Mouse (Mus musculus) CH12.LX (cell line): ENCODE data around the gene Msi2. TPM values are rescaled to one million over a fixed set of nuclear protein-coding genes. Genes with fewer than 3 reads are reported as not detected.

Experiments used
- DNase-seq: peaks from one replicate; pipeline ENCODE4 v3.0.0-alpha.2; 2013; ENCODE audit errors: extremely low read depth
- H3K27ac ChIP-seq: 2 replicates; pipeline ENCODE4 v1.5.1; 2012; ENCODE audit warnings: low read depth, mild to moderate bottlenecking, control low read depth, moderate library complexity; ENCODE audit not compliant: insufficient read depth
- H3K27me3 ChIP-seq: replicated peaks from 2 replicates; pipeline ENCODE3; 2012; ENCODE audit warnings: inconsistent platforms
- H3K36me3 ChIP-seq, 2 experiments: replicated peaks in 1 of 2; 2 replicates each; pipeline versions ENCODE3 to v1.6.1; 2012; ENCODE audit warnings: inconsistent platforms in 1 of 2, low read length in 1 of 2, mild to moderate bottlenecking in 1 of 2, mixed read lengths in 1 of 2, moderate library complexity in 1 of 2; ENCODE audit not compliant: control insufficient read depth in 1 of 2, insufficient read depth in 1 of 2
- H3K4me1 ChIP-seq, 2 experiments: 2 replicates each; pipeline ENCODE4 v1.6.1; 2012; ENCODE audit warnings: inconsistent platforms in 1 of 2, moderate library complexity in 1 of 2; ENCODE audit not compliant: insufficient read depth in 2 of 2, control insufficient read depth in 1 of 2
- H3K4me2 ChIP-seq: 2 replicates; pipeline ENCODE4 v1.6.1; 2012; ENCODE audit warnings: low read depth, mild to moderate bottlenecking, control low read depth; ENCODE audit not compliant: poor library complexity, insufficient read depth, severe bottlenecking
- H3K4me3 ChIP-seq, 3 experiments: fragments of 150-350 bp in 1 of 3; sonication (generic) in 1 of 3; replicated peaks in 1 of 3; 2 replicates each; pipeline versions ENCODE3 to v1.5.1; 2011 to 2012; ENCODE audit warnings: low read depth in 2 of 3, low read length in 2 of 3, mild to moderate bottlenecking in 2 of 3, moderate library complexity in 2 of 3, control low read depth in 1 of 3, improper control_type of control experiment in 1 of 3, inconsistent platforms in 1 of 3, mixed read lengths in 1 of 3; ENCODE audit not compliant: poor library complexity in 1 of 3
- H3K79me2 ChIP-seq: replicated peaks from 2 replicates; pipeline ENCODE4 v1.6.1; 2012; ENCODE audit warnings: mild to moderate bottlenecking, moderate library complexity; ENCODE audit not compliant: control insufficient read depth, poor library complexity, insufficient read depth, severe bottlenecking; ENCODE audit errors: extremely low read depth
- H3K9ac ChIP-seq: 2 replicates; pipeline ENCODE4 v1.6.1; 2012; ENCODE audit warnings: low read depth, mild to moderate bottlenecking, control low read depth, moderate library complexity; ENCODE audit not compliant: insufficient read depth
- H3K9me3 ChIP-seq: replicated peaks from 2 replicates; pipeline ENCODE3; 2012; ENCODE audit warnings: low read length, inconsistent platforms, mixed read lengths
- BHLHE40 ChIP-seq: IDR thresholded peaks from 2 replicates; pipeline ENCODE4 v1.6.1; 2011; ENCODE audit warnings: mild to moderate bottlenecking, low read depth, low read length, improper control_type of control experiment
- E2F4 ChIP-seq: IDR thresholded peaks from 2 replicates; pipeline ENCODE4 v1.6.1; 2011; ENCODE audit warnings: low read depth, low read length, improper control_type of control experiment; ENCODE audit not compliant: insufficient replicate concordance
- ELF1 ChIP-seq: IDR thresholded peaks from 2 replicates; pipeline ENCODE4 v1.6.1; 2014; ENCODE audit warnings: low read depth, mild to moderate bottlenecking, inconsistent platforms, low read length, improper control_type of control experiment
- EP300 ChIP-seq: IDR thresholded peaks from 2 replicates; pipeline ENCODE4 v1.6.1; 2011; ENCODE audit warnings: low read length, improper control_type of control experiment
- ETS1 ChIP-seq: conservative IDR thresholded peaks from 2 replicates; pipeline ENCODE4 v1.6.1; 2012; ENCODE audit warnings: low read depth, mild to moderate bottlenecking, inconsistent platforms, low read length, improper control_type of control experiment, moderate library complexity
- GABPA ChIP-seq: IDR thresholded peaks from 2 replicates; pipeline ENCODE4 v1.6.1; 2012; ENCODE audit warnings: low read depth, low read length, improper control_type of control experiment, inconsistent platforms; ENCODE audit not compliant: insufficient replicate concordance
- IRF4 ChIP-seq: IDR thresholded peaks from 2 replicates; pipeline ENCODE4 v1.6.1; 2014; ENCODE audit warnings: low read depth, mild to moderate bottlenecking, inconsistent platforms, low read length, improper control_type of control experiment
- JUND ChIP-seq: conservative IDR thresholded peaks from 2 replicates; pipeline ENCODE4 v1.6.1; 2011; ENCODE audit warnings: low read depth, low read length, improper control_type of control experiment
- KAT2A ChIP-seq: IDR thresholded peaks from 2 replicates; pipeline ENCODE4 v1.6.1; 2012; ENCODE audit warnings: low read length, improper control_type of control experiment, inconsistent platforms; ENCODE audit not compliant: insufficient replicate concordance
- MAFK ChIP-seq: IDR thresholded peaks from 2 replicates; pipeline ENCODE4 v1.6.1; 2011; ENCODE audit warnings: low read length, improper control_type of control experiment; ENCODE audit not compliant: insufficient replicate concordance
- MXI1 ChIP-seq: IDR thresholded peaks from 2 replicates; pipeline ENCODE4 v1.6.1; 2011; ENCODE audit warnings: mild to moderate bottlenecking, low read depth, low read length, improper control_type of control experiment
- MYC ChIP-seq: IDR thresholded peaks from 2 replicates; pipeline ENCODE4 v1.6.1; 2011; ENCODE audit warnings: low read depth, mild to moderate bottlenecking, improper control_type of control experiment, low read length
- NELFE ChIP-seq: IDR thresholded peaks from 2 replicates; pipeline ENCODE4 v1.6.1; 2011; ENCODE audit warnings: low read depth, low read length, improper control_type of control experiment
- NRF1 ChIP-seq: IDR thresholded peaks from 2 replicates; pipeline ENCODE4 v1.6.1; 2014; ENCODE audit warnings: low read depth, mild to moderate bottlenecking, inconsistent platforms, low read length, improper control_type of control experiment, moderate library complexity
- POLR2A ChIP-seq: IDR thresholded peaks from 2 replicates; pipeline ENCODE4 v1.6.1; 2011; ENCODE audit warnings: low read depth, mild to moderate bottlenecking, improper control_type of control experiment, low read length
- POLR2AphosphoS2 ChIP-seq: IDR thresholded peaks from 2 replicates; pipeline ENCODE4 v1.6.1; 2011; ENCODE audit warnings: low read depth, low read length, improper control_type of control experiment
- RAD21 ChIP-seq: IDR thresholded peaks from 2 replicates; pipeline ENCODE4 v1.6.1; 2011; ENCODE audit warnings: low read depth, mild to moderate bottlenecking, low read length, improper control_type of control experiment, moderate library complexity
- SIN3A ChIP-seq: IDR thresholded peaks from 2 replicates; pipeline ENCODE4 v1.6.1; 2012; ENCODE audit warnings: low read length, improper control_type of control experiment, inconsistent platforms
- SMC3 ChIP-seq: IDR thresholded peaks from 2 replicates; pipeline ENCODE4 v1.6.1; 2011; ENCODE audit warnings: low read depth, low read length, improper control_type of control experiment
- TBP ChIP-seq: conservative IDR thresholded peaks from 2 replicates; pipeline ENCODE4 v1.6.1; 2011; ENCODE audit warnings: low read depth, low read length, improper control_type of control experiment
- UBTF ChIP-seq: IDR thresholded peaks from 2 replicates; pipeline ENCODE4 v1.6.1; 2012; ENCODE audit warnings: low read depth, mild to moderate bottlenecking, inconsistent platforms, low read length, improper control_type of control experiment, moderate library complexity
- USF1 ChIP-seq: IDR thresholded peaks from 2 replicates; pipeline ENCODE4 v1.6.1; 2014; ENCODE audit warnings: low read depth, mild to moderate bottlenecking, inconsistent platforms, low read length, improper control_type of control experiment
- USF2 ChIP-seq: conservative IDR thresholded peaks from 2 replicates; pipeline ENCODE4 v1.6.1; 2011; ENCODE audit warnings: low read depth, low read length, improper control_type of control experiment
- ZKSCAN1 ChIP-seq: IDR thresholded peaks from 2 replicates; pipeline ENCODE4 v1.6.1; 2012; ENCODE audit warnings: low read depth, inconsistent platforms, low read length, improper control_type of control experiment, borderline replicate concordance
- ZMIZ1 ChIP-seq: IDR thresholded peaks from 2 replicates; pipeline ENCODE4 v1.6.1; 2012; ENCODE audit warnings: low read depth, mild to moderate bottlenecking, inconsistent platforms, low read length, improper control_type of control experiment
- ZNF384 ChIP-seq: IDR thresholded peaks from 2 replicates; pipeline ENCODE4 v1.6.1; 2012; ENCODE audit warnings: low read depth, low read length, improper control_type of control experiment, inconsistent platforms
- dilution Hi-C: fragments of 300-500 bp; cut with MboI; formaldehyde crosslinking; loops from 2 replicates; pipeline ENCODE4 v1.14.3; 2020; ENCODE audit warnings: low sequenced_read_pairs; ENCODE audit not compliant: extremely low pct_unique_long_range_greater_than_20kb, extremely low pct_ligation_motif_present
- in situ Hi-C: fragments of 300-500 bp; cut with MboI; formaldehyde crosslinking; loops from 3 replicates; pipeline ENCODE4 v1.14.3; 2019; ENCODE audit warnings: low sequenced_read_pairs, low pct_ligation_motif_present, low pct_unique_long_range_greater_than_20kb, mixed read lengths
- polyA plus RNA-seq: library from polyadenylated mRNA; unstranded; fragments of >175 nt; gene quantifications from 2 replicates; pipeline ENCODE4 v1.2.1, GENCODE M21; 2012; ENCODE audit warnings: low read depth; ENCODE audit not compliant: insufficient read length
- total RNA-seq, 2 experiments: library from RNA; depleted of rRNA; stranded (reverse); fragments of 300-350 nt in 1 of 2; fragments of >200 nt in 1 of 2; gene quantifications; 2 replicates each; pipeline ENCODE4 v1.2.3; 2012 to 2014

The Msi2 gene
- total and polyA plus RNA-seq, 3 experiments, result 40.3 to 73.1 (median 52.6) TPM

DNA sequence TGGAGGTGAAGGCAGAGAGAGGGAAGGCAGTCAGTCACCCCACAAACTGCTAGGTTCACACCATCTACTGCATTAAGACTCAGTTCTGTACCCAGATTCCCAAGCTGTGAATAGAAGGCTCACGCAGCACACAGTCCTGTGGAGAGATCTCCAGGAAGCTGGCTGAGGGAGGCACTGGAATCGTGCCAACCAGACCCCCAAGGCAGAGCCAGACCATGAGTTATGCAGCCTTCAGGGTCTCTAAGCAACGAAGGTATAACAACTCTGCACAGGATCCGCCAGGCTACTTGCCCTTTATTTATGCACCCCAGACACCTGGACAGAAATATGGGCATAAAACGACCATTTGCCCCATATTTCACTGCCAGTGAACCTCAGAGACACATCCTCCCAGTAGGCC lies 69.9 kb downstream of the Msi2 start:
- Histone ChIP-seq H3K4me2 (no peak overlapping the region), H3K4me3 (no peak overlapping the region), H3K36me3 (peaks cover 19 to 85% of the 10 kb centered on the region in 2 experiments), H3K27ac (no peak overlapping the region), H3K79me2 (peaks cover 4% of the 10 kb centered on the region), H3K27me3 (no peaks in the 10 kb centered on the region), H3K4me1 (peaks cover 4 to 29% of the 10 kb centered on the region in 2 experiments), H3K9ac (no peak overlapping the region), H3K9me3 (no peaks in the 10 kb centered on the region)
- DNase-seq, result no peak
- dilution Hi-C loops, result no loop called here
- no peak for TF ChIP-seq MAFK
- no peak for TF ChIP-seq USF1
- no peak for TF ChIP-seq GABPA
- no peak for TF ChIP-seq USF2
- no peak for TF ChIP-seq EP300
- no peak for TF ChIP-seq TBP
- TF ChIP-seq SIN3A, result no peak
- TF ChIP-seq E2F4, result no peak
- no peak for TF ChIP-seq NELFE
- no peak for TF ChIP-seq NRF1
- TF ChIP-seq SMC3, result no peak
- TF ChIP-seq IRF4, result no peak
- no peak for TF ChIP-seq ZNF384
- TF ChIP-seq POLR2A, result no peak; the same call in 1 of the 2 replicates
- TF ChIP-seq MYC, result no peak
- TF ChIP-seq UBTF, result no peak
- TF ChIP-seq KAT2A, result no peak
- in situ Hi-C loops, result no loop called here

- Histone ChIP-seq H3K79me2 (no peaks in the 10 kb centered on the region; the same call in none of the 2 replicates), H3K27ac (no peak overlapping the region), H3K4me2 (no peak overlapping the region)
- TF ChIP-seq MXI1, result no peak
- TF ChIP-seq ZMIZ1, result no peak
- no peak for TF ChIP-seq POLR2AphosphoS2
- no peak for TF ChIP-seq MAFK
- TF ChIP-seq ELF1, result no peak
- no peak for TF ChIP-seq JUND
- no peak for TF ChIP-seq NRF1
- no peak for TF ChIP-seq BHLHE40
- TF ChIP-seq EP300, result no peak
- no peak for TF ChIP-seq ETS1
- no peak for TF ChIP-seq RAD21
- TF ChIP-seq ZKSCAN1, result no peak
- TF ChIP-seq, all 38 proteins: peak for 0
- H3K9ac ChIP-seq, result no peak overlapping the region
- peaks cover 4 to 29% of the 10 kb centered on the region in 2 experiments for H3K4me1 ChIP-seq
- DNase-seq, result no peak
- H3K36me3 ChIP-seq, result peaks cover 25 to 85% of the 10 kb centered on the region in 2 experiments
- in situ Hi-C loops (no loop called here), dilution Hi-C loops (no loop called here)
- H3K27me3 ChIP-seq, result no peaks in the 10 kb centered on the region
- no peaks in the 10 kb centered on the region for H3K9me3 ChIP-seq
- no peak overlapping the region for H3K4me3 ChIP-seq
Measured at GRCm38 (mm10) chr11:88646493-88646892, 71.8 kb downstream of the Msi2 start.
